Mouse (Mus musculus) B cell, adult (primary cell): ENCODE measurements around the gene 4930550C14Rik. TPM values are rescaled to one million over a fixed set of nuclear protein-coding genes. Genes with fewer than 3 reads are reported as not detected.

ENCODE experiments used
- total RNA-seq: library from RNA; stranded (reverse); gene quantifications from 4 replicates; pipeline ENCODE4 v1.2.4, GENCODE M21; 2023; ENCODE audit not compliant: inconsistent age

Gene 4930550C14Rik
- total RNA-seq = not detected in 4 replicates

GRCm38 (mm10) chr9:53402291-53402711 is at the start of gene 4930550C14Rik:
Gene 4930550C14Rik (plus strand): TSS chr9:53402325.

GRCm38 (mm10) chr9:53383951-53384866 is 17.9 kb upstream of the 4930550C14Rik start, which contains the start of gene Kdelc2:
Gene Kdelc2 (plus strand): TSS chr9:53384025.

Other genes with a start within 250 kb of the 4930550C14Rik start
- gene Ddx10, start 154.3 kb upstream of the 4930550C14Rik start, total RNA-seq = 32.8 to 38.9 TPM (median 37.8 TPM) in 4 replicates
- gene Exph5, start 100.7 kb upstream of the 4930550C14Rik start, total RNA-seq = not detected in 4 replicates
- 0.42 to 4.1 TPM (median 1.6 TPM) in 4 replicates for gene Kdelc2, start 18.3 kb upstream of the 4930550C14Rik start, total RNA-seq
- 57.4 to 61.1 TPM (median 60.5 TPM) in 4 replicates for gene Atm, start 134.4 kb downstream of the 4930550C14Rik start, total RNA-seq
- 15.2 to 20.3 TPM (median 16.8 TPM) in 4 replicates for gene Npat, start 134.7 kb downstream of the 4930550C14Rik start, total RNA-seq
- gene Acat1, start 208.1 kb downstream of the 4930550C14Rik start, total RNA-seq = 23.4 to 30.0 TPM (median 26.6 TPM) in 4 replicates